Mouse (Mus musculus) brain, adult 2 months (tissue): Measurements from ENCODE around the gene Entr1.

ENCODE experiments used
- DNase-seq: peaks from one replicate; pipeline ENCODE4 v3.0.0; 2011; ENCODE audit warnings: low read depth, low spot score

Entr1 gene

DNA sequence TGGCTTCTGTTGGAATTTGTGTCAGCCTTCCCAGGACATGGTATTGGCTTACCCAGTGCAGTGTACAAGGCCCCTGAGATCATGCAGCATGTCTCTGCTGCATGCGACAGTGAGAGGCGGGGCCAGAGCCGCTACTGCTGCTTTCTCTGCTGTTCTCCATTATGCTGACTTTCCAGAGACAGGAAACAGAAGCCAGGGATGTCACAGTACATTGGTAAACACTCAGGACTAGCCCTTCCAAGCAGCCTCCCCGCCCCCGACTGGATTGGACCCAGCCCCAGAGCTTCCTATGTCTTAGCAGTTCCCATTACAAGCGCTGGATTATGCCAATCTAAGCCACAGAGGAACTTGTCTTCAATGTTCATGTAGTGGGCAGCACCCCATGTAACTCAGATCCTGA lies 40.9 kb downstream of the Entr1 start:
- DNase-seq: peak; percentile 43

DNA sequence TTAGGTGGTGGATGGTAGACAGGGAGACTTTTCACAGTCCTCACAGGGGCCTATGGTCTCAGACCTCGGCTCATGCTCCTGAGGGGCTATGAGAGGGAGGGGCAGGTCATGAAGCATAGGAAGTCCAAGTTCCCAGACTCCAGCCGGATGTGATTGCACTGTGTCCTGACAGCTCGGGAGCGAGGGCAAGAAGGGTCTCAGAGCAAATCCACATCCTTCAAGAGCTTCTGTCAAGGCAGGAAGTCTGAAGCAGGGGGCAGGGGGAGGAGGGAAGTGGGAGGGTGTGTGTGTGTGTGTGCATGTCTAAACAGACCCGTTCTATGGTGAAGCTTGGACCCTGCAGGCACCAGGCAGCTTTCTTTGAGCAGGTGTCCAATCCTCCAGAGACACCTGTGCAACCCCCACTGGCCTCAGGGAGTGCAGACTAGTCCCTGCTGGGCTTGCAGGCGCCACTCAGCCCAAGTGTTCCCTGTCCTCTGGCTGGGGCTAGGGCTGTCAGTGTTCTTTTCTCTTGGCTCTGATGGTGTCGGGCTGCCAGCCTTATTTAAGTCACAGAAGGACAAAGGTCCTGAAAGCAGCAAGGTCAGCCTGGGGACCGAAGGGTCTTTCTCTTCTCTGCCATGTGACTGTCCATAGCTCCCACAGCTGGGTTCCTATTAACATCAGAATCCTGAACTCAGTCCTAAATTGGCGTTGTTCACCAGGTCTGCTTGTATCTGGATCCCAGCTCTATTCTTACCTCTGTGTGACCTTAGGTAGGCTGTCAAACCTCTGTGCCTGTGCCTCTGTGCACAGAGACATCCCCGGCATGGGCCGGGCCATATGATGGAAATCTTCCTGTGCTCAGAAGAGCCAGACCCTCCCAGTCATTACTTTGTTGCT lies 46.3 kb downstream of the Entr1 start:
- no peak for DNase-seq

DNA sequence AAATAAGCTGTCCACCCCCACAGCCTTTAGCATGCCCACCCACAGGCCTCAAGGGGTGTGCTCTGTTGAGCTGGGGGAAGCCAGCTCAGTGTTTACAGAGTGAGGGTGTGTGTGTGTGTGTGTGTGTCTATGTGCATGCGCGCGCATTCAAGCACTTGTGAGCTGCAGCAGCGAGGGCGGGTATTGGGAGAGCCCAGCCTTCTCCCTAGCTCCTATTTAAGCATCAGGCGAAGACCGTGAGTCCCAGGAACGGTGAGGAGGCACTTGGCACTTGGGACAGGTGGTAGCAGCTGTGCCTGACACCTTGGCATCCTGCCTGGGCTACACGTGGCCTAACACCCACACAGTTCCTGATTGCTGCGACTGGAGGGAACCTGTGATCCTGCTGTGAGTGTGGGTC lies 47.1 kb downstream of the Entr1 start:
- peak; percentile 96 for DNase-seq

DNA sequence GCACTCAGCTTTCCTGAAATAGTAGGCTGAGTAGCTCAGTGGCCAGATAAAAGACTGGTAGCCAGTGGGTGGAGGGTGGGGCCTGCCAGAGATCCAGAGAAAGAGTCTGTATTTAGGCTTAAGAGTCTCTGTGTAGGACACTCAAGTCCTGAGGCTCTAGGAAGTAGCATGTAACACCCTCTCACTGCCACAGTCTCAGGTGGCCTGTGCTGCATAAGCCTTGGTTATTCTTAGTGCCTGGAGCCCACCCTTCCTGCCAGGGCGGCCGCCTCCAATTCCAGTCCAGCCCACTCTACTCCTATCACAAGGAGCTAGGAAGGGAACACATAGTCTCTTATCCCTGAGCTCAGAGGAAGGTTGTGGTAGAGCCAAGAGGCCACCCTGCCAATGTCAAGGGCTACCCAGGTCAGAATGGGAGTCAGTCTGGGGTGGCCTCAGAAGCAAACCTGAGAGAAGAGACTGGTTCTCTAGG lies 47.6 kb downstream of the Entr1 start:
- peak; percentile 68 for DNase-seq

DNA sequence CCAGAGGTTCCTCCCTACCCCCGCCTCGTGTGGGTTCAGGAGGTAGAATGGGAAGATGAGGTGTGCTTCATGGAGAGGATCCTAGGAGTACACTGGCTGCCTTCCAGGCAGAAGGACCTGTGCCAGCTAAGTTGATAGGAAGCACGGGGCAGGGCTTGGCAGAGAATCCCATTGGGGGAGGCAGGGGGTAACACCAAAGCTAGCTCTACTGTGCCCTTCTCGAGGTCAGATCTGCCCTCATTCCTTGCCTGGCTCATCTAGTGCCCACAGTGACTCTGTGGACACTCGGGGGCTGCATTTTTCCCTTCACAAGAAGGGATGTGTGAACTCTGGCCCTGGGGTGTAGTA lies 49.9 kb downstream of the Entr1 start:
- peak; percentile 59 for DNase-seq

DNA sequence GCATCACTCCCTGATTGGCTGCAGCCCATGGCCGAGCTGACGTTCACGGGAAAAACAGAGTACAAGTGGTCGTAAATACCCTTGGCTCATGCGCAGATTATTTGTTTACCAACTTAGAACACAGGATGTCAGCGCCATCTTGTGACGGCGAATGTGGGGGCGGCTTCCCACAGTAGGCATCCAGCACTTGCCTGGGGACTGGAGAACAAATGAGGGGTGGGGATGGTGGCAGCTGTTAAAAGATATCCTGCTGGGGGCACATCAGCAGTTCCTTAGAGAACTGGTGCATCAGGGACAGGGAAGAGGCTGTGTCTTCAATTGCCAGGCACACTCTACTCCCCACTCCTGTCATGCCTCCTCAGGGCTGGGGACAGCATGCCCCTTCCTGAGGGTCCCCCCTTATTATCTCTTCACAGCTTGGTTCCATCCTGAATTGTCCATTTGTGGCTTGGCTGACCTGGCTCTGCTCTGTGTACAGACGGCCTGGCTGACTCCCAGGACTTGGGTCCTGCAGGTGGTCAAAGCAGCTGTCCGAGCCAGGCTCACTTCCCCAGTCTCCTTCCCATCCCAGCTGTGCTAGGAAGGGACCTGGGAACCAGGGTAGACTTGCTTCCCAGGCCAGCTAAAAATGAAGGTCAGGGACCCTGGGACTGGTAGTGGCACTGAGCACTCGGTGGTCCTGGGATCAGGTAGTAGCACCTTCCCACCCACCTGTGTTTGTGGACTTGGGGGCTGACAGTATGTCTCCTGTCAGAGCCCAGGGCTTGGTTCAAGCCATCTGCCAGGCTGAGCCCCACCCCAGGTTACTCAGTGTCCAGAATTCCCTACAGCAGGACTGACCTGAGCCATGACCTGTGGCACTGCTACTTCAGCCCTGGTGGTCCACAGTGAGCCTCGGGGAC lies 50.6 kb downstream of the Entr1 start:
- DNase-seq: peak; percentile 79
